Mouse (Mus musculus) heart, adult 11 months (tissue): Measurements from ENCODE around the gene Atm.

Source experiments
- DNase-seq: peaks from one replicate; pipeline ENCODE4 v3.0.0; 2022

The Atm gene

GRCm38 (mm10) chr9:53408548-53408947 lies 128.0 kb downstream of the Atm start:
- peak; percentile 31 for DNase-seq

- DNase-seq = peak; percentile 97
Measured at GRCm38 (mm10) chr9:53404753-53405722, 131.5 kb downstream of the Atm start.

- no peak for DNase-seq
Measured at GRCm38 (mm10) chr9:53404050-53404752, 132.3 kb downstream of the Atm start.

- DNase-seq = no peak
Measured at GRCm38 (mm10) chr9:53402991-53403390, 133.5 kb downstream of the Atm start.

GRCm38 (mm10) chr9:53402291-53402711 lies 134.2 kb downstream of the Atm start, which contains the start of gene 4930550C14Rik:
Gene 4930550C14Rik (plus strand): TSS chr9:53402325.
- DNase-seq = peak; percentile 92

GRCm38 (mm10) chr9:53401146-53401545 lies 135.4 kb downstream of the Atm start:
- no peak for DNase-seq

- peak; percentile 4 for DNase-seq
Measured at GRCm38 (mm10) chr9:53400696-53401095, 135.8 kb downstream of the Atm start.

- DNase-seq = peak; percentile 42
Measured at GRCm38 (mm10) chr9:53399537-53399936, 137.0 kb downstream of the Atm start.

GRCm38 (mm10) chr9:53398388-53398700 lies 138.2 kb downstream of the Atm start:
- DNase-seq = peak; percentile 85

GRCm38 (mm10) chr9:53397685-53398387 lies 138.7 kb downstream of the Atm start:
- DNase-seq = peak; percentile 89

GRCm38 (mm10) chr9:53390136-53390535 lies 146.4 kb downstream of the Atm start:
- DNase-seq = no peak
